Mouse (Mus musculus): Measurements from ENCODE around the gene Sgca.
"Not testable (repeated sequence)": the region's sequence is repeated elsewhere in the genome, so short reads cannot be mapped to it uniquely, and the experiment has no call there.

Gene Sgca

GRCm38 (mm10) chr11:94976199-94976598, at the start of gene Sgca:
Gene Sgca (minus strand): TSS chr11:94976327.
- DNase-seq (ENCODE audit: low spot score in 2 of 2): no peak

- DNase-seq (ENCODE audit: low spot score in 2 of 2): no peak
Observed at GRCm38 (mm10) chr11:95025227-95026012, 49.3 kb upstream of the Sgca start.

GRCm38 (mm10) chr11:95024439-95025184, 48.5 kb upstream of the Sgca start:
- DNase-seq (ENCODE audit: low spot score in 2 of 2): peak in 1 of 2 experiments; percentile 56

GRCm38 (mm10) chr11:95023481-95023880, 47.4 kb upstream of the Sgca start:
- DNase-seq (ENCODE audit: low spot score in 2 of 2): no peak

GRCm38 (mm10) chr11:95022237-95022992, 46.3 kb upstream of the Sgca start:
- DNase-seq (ENCODE audit: low spot score in 2 of 2): no peak

- no peak for DNase-seq (ENCODE audit: low spot score in 2 of 2)
Observed at GRCm38 (mm10) chr11:95015484-95015883, 39.4 kb upstream of the Sgca start.

- no peak for DNase-seq (ENCODE audit: low spot score in 2 of 2)
Observed at GRCm38 (mm10) chr11:95012487-95012886, 36.4 kb upstream of the Sgca start.

- DNase-seq (ENCODE audit: low spot score in 2 of 2): no peak
Observed at GRCm38 (mm10) chr11:95012075-95012474, 35.9 kb upstream of the Sgca start.

GRCm38 (mm10) chr11:95011416-95011815, 35.3 kb upstream of the Sgca start:
- DNase-seq (ENCODE audit: low spot score in 2 of 2): no peak

- DNase-seq (ENCODE audit: low spot score in 2 of 2): not testable (repeated sequence)
Observed at GRCm38 (mm10) chr11:95010841-95011403, 34.8 kb upstream of the Sgca start.

- no peak for DNase-seq (ENCODE audit: low spot score in 2 of 2)
Observed at GRCm38 (mm10) chr11:95010141-95010739, 34.1 kb upstream of the Sgca start.

GRCm38 (mm10) chr11:95009629-95010014, 33.5 kb upstream of the Sgca start, which contains the start of gene Samd14:
Gene Samd14 (plus strand): TSS chr11:95009879.
- DNase-seq (ENCODE audit: low spot score in 2 of 2): peak in 1 of 2 experiments; percentile 62

- no peak for DNase-seq (ENCODE audit: low spot score in 2 of 2)
Observed at GRCm38 (mm10) chr11:95008661-95009628, 32.8 kb upstream of the Sgca start.

- no peak for DNase-seq (ENCODE audit: low spot score in 2 of 2)
Observed at GRCm38 (mm10) chr11:95007418-95007817, 31.3 kb upstream of the Sgca start.

GRCm38 (mm10) chr11:95006525-95007219, 30.5 kb upstream of the Sgca start:
- peak in 1 of 2 experiments; percentile 72 for DNase-seq (ENCODE audit: low spot score in 2 of 2)

GRCm38 (mm10) chr11:95006038-95006437, 29.9 kb upstream of the Sgca start:
- DNase-seq (ENCODE audit: low spot score in 2 of 2): no peak

- no peak for DNase-seq (ENCODE audit: low spot score in 2 of 2)
Observed at GRCm38 (mm10) chr11:95004937-95005198, 28.7 kb upstream of the Sgca start.

- DNase-seq (ENCODE audit: low spot score in 2 of 2): no peak
Observed at GRCm38 (mm10) chr11:95004136-95004936, 28.2 kb upstream of the Sgca start.

GRCm38 (mm10) chr11:95002705-95003104, 26.6 kb upstream of the Sgca start:
- peak in 1 of 2 experiments; percentile 61 for DNase-seq (ENCODE audit: low spot score in 2 of 2)
